Mouse (Mus musculus) C2C12 (cell line): ENCODE results near the gene Map3k5. TPM values are rescaled to one million over a fixed set of nuclear protein-coding genes. Genes with fewer than 3 reads are reported as not detected.

Experiments
- H3K27me3 ChIP-seq: one replicate; pipeline ENCODE4 v1.6.1; 2011; ENCODE audit not compliant: control insufficient read depth, insufficient read depth, insufficient read length
- H3K36me3 ChIP-seq: one replicate; pipeline ENCODE4 v1.6.1; 2011; ENCODE audit not compliant: control insufficient read depth, insufficient read depth
- H3K4me3 ChIP-seq: one replicate; pipeline ENCODE4 v1.5.1; 2011; ENCODE audit warnings: mild to moderate bottlenecking, control low read depth; ENCODE audit not compliant: poor library complexity, insufficient read depth, severe bottlenecking
- H3K79me2 ChIP-seq: one replicate; pipeline ENCODE4 v1.6.1; 2011; ENCODE audit not compliant: control insufficient read depth, insufficient read depth
- H3K79me3 ChIP-seq: one replicate; pipeline ENCODE4 v1.6.1; 2011; ENCODE audit warnings: low read depth, control low read depth
- H3ac ChIP-seq: one replicate; pipeline ENCODE3; 2011; ENCODE audit warnings: low read depth; ENCODE audit not compliant: control insufficient read depth, insufficient read length
- CEBPB ChIP-seq: IDR thresholded peaks from one replicate; pipeline ENCODE4 v1.6.1; 2011; ENCODE audit warnings: low read depth, mild to moderate bottlenecking, control low read depth, moderate library complexity
- CTCF ChIP-seq: IDR thresholded peaks from one replicate; pipeline ENCODE4 v1.5.1; 2011; ENCODE audit not compliant: control insufficient read depth, insufficient read depth, insufficient read length
- FOSL1 ChIP-seq: IDR thresholded peaks from one replicate; pipeline ENCODE4 v1.8.0; 2011; ENCODE audit warnings: mild to moderate bottlenecking, low read length; ENCODE audit not compliant: poor library complexity, insufficient read depth, severe bottlenecking
- MAX ChIP-seq: IDR thresholded peaks from one replicate; pipeline ENCODE4 v1.6.1; 2011; ENCODE audit warnings: mild to moderate bottlenecking, control low read depth
- MYOD1 ChIP-seq: IDR thresholded peaks from one replicate; pipeline ENCODE4 v1.6.1; 2011; ENCODE audit warnings: low read depth; ENCODE audit not compliant: control insufficient read depth, insufficient read length
- MYOG ChIP-seq: IDR thresholded peaks from one replicate; pipeline ENCODE4 v1.6.1; 2011; ENCODE audit not compliant: control insufficient read depth, insufficient read length; ENCODE audit errors: extremely low read depth
- USF1 ChIP-seq: IDR thresholded peaks from one replicate; pipeline ENCODE4 v1.6.1; 2011; ENCODE audit warnings: low read depth, mild to moderate bottlenecking, control low read depth, moderate library complexity
- polyA plus RNA-seq: library from polyadenylated mRNA; unstranded; fragments of >200 nt; fragmentation: generic; extraction: Trizol; gene quantifications from one replicate; pipeline ENCODE4 v1.2.1, GENCODE M21; 2012; ENCODE audit warnings: missing spikeins

The Map3k5 gene
- polyA plus RNA-seq, 1 experiment: 0.55 TPM

DNA sequence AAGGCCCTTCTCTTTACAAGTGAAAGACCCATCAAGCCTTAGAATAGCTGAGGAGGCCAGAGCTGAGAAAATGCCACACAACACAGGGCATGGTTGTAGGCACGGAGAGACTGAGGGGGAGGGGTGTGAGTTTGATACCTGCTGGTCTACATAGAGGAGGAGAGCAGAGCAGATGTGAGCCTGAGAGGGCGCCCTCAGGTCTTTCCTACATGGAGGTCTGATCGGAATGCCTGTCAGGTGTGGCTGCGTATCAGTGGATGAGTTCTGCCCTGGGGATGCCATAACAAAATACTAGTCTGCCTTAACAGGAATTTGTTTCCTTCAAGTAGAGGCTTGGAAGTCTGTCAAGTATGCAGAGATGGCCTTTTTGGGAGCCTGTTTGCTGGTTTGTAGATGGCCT, 251.0 kb downstream of the Map3k5 start:
- Histone ChIP-seq H3K79me2 (no peaks in the 10 kb centered on the region), H3K79me3 (no peaks in the 10 kb centered on the region), H3K36me3 (no peaks in the 10 kb centered on the region), H3ac (no peak overlapping the region), H3K27me3 (peaks cover 5% of the 10 kb centered on the region), H3K4me3 (no peak overlapping the region)
- TF ChIP-seq MYOD1 (no peak), MYOG (no peak), MAX (no peak), CEBPB (no peak), FOSL1 (no peak)

DNA sequence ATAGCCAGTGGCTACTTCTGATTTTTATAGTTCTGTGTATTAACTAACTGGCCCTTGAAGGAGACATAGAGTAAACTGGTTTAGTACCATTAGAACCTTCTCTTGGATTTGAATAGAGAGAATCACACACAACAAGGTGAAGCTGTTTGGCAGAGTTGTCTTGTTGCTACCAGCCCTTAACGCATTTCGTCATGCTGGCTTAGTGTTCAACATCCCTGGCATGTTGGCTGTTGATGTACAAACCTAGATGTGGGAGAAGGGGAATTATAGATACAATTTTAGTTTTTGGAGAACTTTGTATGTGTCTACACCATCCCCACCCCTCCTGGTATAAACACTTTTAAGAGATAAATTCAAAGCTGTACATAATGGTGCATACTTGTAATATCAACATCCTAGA, 251.5 kb downstream of the Map3k5 start:
- Histone ChIP-seq H3K27me3 (peaks cover 5% of the 10 kb centered on the region), H3K79me2 (no peaks in the 10 kb centered on the region), H3K36me3 (no peaks in the 10 kb centered on the region), H3K79me3 (no peaks in the 10 kb centered on the region), H3K4me3 (no peak overlapping the region), H3ac (no peak overlapping the region)
- no peak for TF ChIP-seq MYOD1
- TF ChIP-seq CTCF: no peak
- TF ChIP-seq FOSL1: no peak
- TF ChIP-seq USF1: no peak
- TF ChIP-seq MYOG: no peak
- TF ChIP-seq CEBPB: no peak
- no peak for TF ChIP-seq MAX

DNA sequence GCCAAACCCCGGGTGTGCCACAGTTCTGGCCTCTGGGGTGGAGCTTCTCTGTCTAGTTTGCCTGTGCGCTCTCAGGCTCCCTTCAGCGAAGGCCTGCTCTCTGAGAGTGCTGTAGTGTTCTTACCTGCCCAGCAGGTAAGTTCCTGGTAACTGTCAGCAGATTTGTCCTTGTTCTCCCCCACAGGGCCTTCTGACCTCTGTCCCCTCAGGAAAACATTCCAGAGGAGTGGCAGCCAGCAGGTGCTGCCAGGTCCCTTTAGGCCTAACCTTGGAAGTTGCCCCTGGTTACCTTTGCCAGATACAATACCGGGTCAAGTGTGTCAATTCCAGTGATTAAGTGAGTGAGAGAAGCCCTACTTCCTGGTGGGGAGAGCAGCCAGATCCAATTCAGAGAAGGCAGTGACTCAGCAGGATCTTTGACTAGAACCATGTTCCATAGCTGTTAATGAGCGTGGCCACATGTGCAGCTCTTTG, 252.6 kb downstream of the Map3k5 start:
- peaks cover 5% of the 10 kb centered on the region for H3K27me3 ChIP-seq
- no peak overlapping the region for H3ac ChIP-seq
- H3K79me2 ChIP-seq: no peaks in the 10 kb centered on the region
- no peak for TF ChIP-seq MAX
- TF ChIP-seq MYOG: no peak
- no peak for TF ChIP-seq MYOD1
- no peak for TF ChIP-seq CEBPB
- no peak for TF ChIP-seq CTCF
- TF ChIP-seq FOSL1: no peak
- TF ChIP-seq USF1: no peak
- H3K4me3 ChIP-seq: no peak overlapping the region
- H3K79me3 ChIP-seq: no peaks in the 10 kb centered on the region
- H3K36me3 ChIP-seq: no peaks in the 10 kb centered on the region

DNA sequence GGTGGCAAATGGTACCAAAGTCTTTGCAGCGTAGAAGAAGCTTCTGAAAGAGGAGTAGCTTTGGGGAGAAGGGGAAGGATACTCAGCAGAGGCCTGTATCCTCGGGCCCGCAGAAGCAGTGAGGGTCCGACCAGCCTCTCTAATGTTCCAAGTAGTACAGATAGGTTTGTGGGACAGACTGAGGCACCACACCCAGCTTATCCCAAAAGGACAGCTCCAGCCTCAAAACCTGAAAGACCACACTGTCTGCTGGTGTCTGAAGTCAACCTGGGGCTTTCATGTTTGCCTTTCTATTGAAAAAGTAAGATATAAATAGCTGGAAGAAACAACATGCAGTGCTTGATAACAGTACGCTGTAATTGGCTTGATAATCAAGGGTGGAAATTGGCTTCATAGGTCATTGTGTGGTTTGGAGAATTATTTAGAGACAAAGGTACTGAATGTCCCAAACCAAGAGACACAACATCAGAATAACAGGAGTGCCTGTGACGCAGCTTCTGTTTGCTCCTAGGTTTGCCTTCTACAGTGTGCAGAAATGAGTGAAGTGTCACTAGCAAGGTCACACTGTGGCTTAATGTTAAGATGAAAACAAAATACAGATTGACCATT, 256.0 kb downstream of the Map3k5 start:
- Histone ChIP-seq H3K4me3 (no peak overlapping the region), H3K79me2 (no peaks in the 10 kb centered on the region), H3ac (no peak overlapping the region), H3K36me3 (no peaks in the 10 kb centered on the region), H3K79me3 (no peaks in the 10 kb centered on the region), H3K27me3 (peaks cover 5% of the 10 kb centered on the region)
- TF ChIP-seq USF1 (no peak), FOSL1 (no peak), MYOD1 (no peak)

Other genes starting within 250 kb of the Map3k5 start
- not detected for gene Il20ra, start 221.9 kb upstream of the Map3k5 start, polyA plus RNA-seq
- not detected for gene Slc35d3, start 83.0 kb upstream of the Map3k5 start, polyA plus RNA-seq
- 5.0 TPM for gene Pex7, start 26.8 kb upstream of the Map3k5 start, polyA plus RNA-seq
- 0.12 TPM for gene Map7, start 214.0 kb downstream of the Map3k5 start, polyA plus RNA-seq